Mouse (Mus musculus): ENCODE data around the gene Rbms3. TPM values are rescaled to one million over a fixed set of nuclear protein-coding genes. Genes with fewer than 3 reads are reported as not detected.

The Rbms3 gene
- polyA plus RNA-seq, 1 experiment from 2014 or later: 43.1 TPM

- ATAC-seq: no peak
- Histone ChIP-seq H3K4me3 (ENCODE audit: low read length) (no peak overlapping the region), H3K36me3 (ENCODE audit: control insufficient read depth, insufficient read depth, low read length) (no peaks in the 10 kb centered on the region), H3K4me2 (ENCODE audit: low read depth, low read length) (no peak overlapping the region), H3K27ac (ENCODE audit: low read length) (no peak overlapping the region), H3K9ac (ENCODE audit: low read depth, low read length) (no peak overlapping the region), H3K9me3 (ENCODE audit: control insufficient read depth, low read length) (no peaks in the 10 kb centered on the region), H3K4me1 (ENCODE audit: control insufficient read depth, insufficient read depth, low read length) (no peaks in the 10 kb centered on the region), H3K27me3 (replicated peaks; ENCODE audit: control insufficient read depth, insufficient read depth, low read length) (no peaks in the 10 kb centered on the region)
- WGBS: 98% methylated on average over 10 of the region's 10 CpGs
These were observed 1033.7 kb downstream of the Rbms3 start for GRCm38 (mm10) chr9:116596046-116596445.

- WGBS: 72% methylated on average over 4 of the region's 4 CpGs
These were observed 1037.2 kb downstream of the Rbms3 start for GRCm38 (mm10) chr9:116592486-116592885.

GRCm38 (mm10) chr9:116591071-116591470, 1038.6 kb downstream of the Rbms3 start:
- Histone ChIP-seq H3K4me3 (ENCODE audit: low read length) (no peak overlapping the region), H3K36me3 (ENCODE audit: control insufficient read depth, insufficient read depth, low read length) (no peaks in the 10 kb centered on the region), H3K27me3 (replicated peaks; ENCODE audit: control insufficient read depth, insufficient read depth, low read length) (no peaks in the 10 kb centered on the region), H3K4me1 (ENCODE audit: control insufficient read depth, insufficient read depth, low read length) (no peaks in the 10 kb centered on the region), H3K9me3 (ENCODE audit: control insufficient read depth, low read length) (peaks cover 5% of the 10 kb centered on the region; the same call in 1 of the 2 replicates), H3K9ac (ENCODE audit: low read depth, low read length) (no peak overlapping the region), H3K4me2 (ENCODE audit: low read depth, low read length) (no peak overlapping the region), H3K27ac (ENCODE audit: low read length) (no peak overlapping the region)
- WGBS: 83% methylated on average over 9 of the region's 9 CpGs
- no peak for ATAC-seq

More at GRCm38 (mm10) chr9:116592486-116592885, 1037.2 kb downstream of the Rbms3 start:
- Histone ChIP-seq H3K4me1 (ENCODE audit: control insufficient read depth, insufficient read depth, low read length) (no peaks in the 10 kb centered on the region), H3K4me3 (ENCODE audit: low read length) (no peak overlapping the region), H3K36me3 (ENCODE audit: control insufficient read depth, insufficient read depth, low read length) (no peaks in the 10 kb centered on the region), H3K27ac (ENCODE audit: low read length) (no peak overlapping the region), H3K27me3 (replicated peaks; ENCODE audit: control insufficient read depth, insufficient read depth, low read length) (no peaks in the 10 kb centered on the region), H3K9ac (ENCODE audit: low read depth, low read length) (no peak overlapping the region), H3K9me3 (ENCODE audit: control insufficient read depth, low read length) (peaks cover 5% of the 10 kb centered on the region; the same call in 1 of the 2 replicates), H3K4me2 (ENCODE audit: low read depth, low read length) (no peak overlapping the region)
- no peak for ATAC-seq

GRCm38 (mm10) chr9:116569680-116570079, 1060.0 kb downstream of the Rbms3 start:
- H3K27me3 ChIP-seq (replicated peaks; ENCODE audit: control insufficient read depth, insufficient read depth, low read length): no peaks in the 10 kb centered on the region
- no peak overlapping the region for H3K4me2 ChIP-seq (ENCODE audit: low read depth, low read length)
- no peaks in the 10 kb centered on the region for H3K36me3 ChIP-seq (ENCODE audit: control insufficient read depth, insufficient read depth, low read length)
- H3K4me3 ChIP-seq (ENCODE audit: low read length): no peak overlapping the region
- H3K4me1 ChIP-seq (ENCODE audit: control insufficient read depth, insufficient read depth, low read length): no peaks in the 10 kb centered on the region
- ATAC-seq: no peak
- no peak overlapping the region for H3K27ac ChIP-seq (ENCODE audit: low read length)
- 77% methylated on average over 2 of the region's 2 CpGs for WGBS
- no peaks in the 10 kb centered on the region for H3K9me3 ChIP-seq (ENCODE audit: control insufficient read depth, low read length)
- no peak overlapping the region for H3K9ac ChIP-seq (ENCODE audit: low read depth, low read length)

GRCm38 (mm10) chr9:116566711-116567110, 1063.0 kb downstream of the Rbms3 start:
- Histone ChIP-seq H3K4me1 (ENCODE audit: control insufficient read depth, insufficient read depth, low read length) (no peaks in the 10 kb centered on the region), H3K36me3 (ENCODE audit: control insufficient read depth, insufficient read depth, low read length) (no peaks in the 10 kb centered on the region), H3K9ac (ENCODE audit: low read depth, low read length) (no peak overlapping the region), H3K27ac (ENCODE audit: low read length) (no peak overlapping the region), H3K27me3 (replicated peaks; ENCODE audit: control insufficient read depth, insufficient read depth, low read length) (no peaks in the 10 kb centered on the region), H3K4me2 (ENCODE audit: low read depth, low read length) (no peak overlapping the region), H3K9me3 (ENCODE audit: control insufficient read depth, low read length) (no peaks in the 10 kb centered on the region), H3K4me3 (ENCODE audit: low read length) (no peak overlapping the region)
- no peak for ATAC-seq
- 88% methylated on average over 7 of the region's 7 CpGs for WGBS

GRCm38 (mm10) chr9:116557781-116558180, 1071.9 kb downstream of the Rbms3 start:
- Histone ChIP-seq H3K4me2 (ENCODE audit: low read depth, low read length) (no peak overlapping the region), H3K4me1 (ENCODE audit: control insufficient read depth, insufficient read depth, low read length) (no peaks in the 10 kb centered on the region), H3K27me3 (replicated peaks; ENCODE audit: control insufficient read depth, insufficient read depth, low read length) (no peaks in the 10 kb centered on the region), H3K27ac (ENCODE audit: low read length) (no peak overlapping the region), H3K4me3 (ENCODE audit: low read length) (no peak overlapping the region), H3K9me3 (ENCODE audit: control insufficient read depth, low read length) (no peaks in the 10 kb centered on the region), H3K9ac (ENCODE audit: low read depth, low read length) (no peak overlapping the region), H3K36me3 (ENCODE audit: control insufficient read depth, insufficient read depth, low read length) (no peaks in the 10 kb centered on the region)
- WGBS: 86% methylated on average over 5 of the region's 5 CpGs
- ATAC-seq: no peak

GRCm38 (mm10) chr9:116556641-116557040, 1073.1 kb downstream of the Rbms3 start:
- H3K4me1 ChIP-seq (ENCODE audit: control insufficient read depth, insufficient read depth, low read length): no peaks in the 10 kb centered on the region
- H3K36me3 ChIP-seq (ENCODE audit: control insufficient read depth, insufficient read depth, low read length): no peaks in the 10 kb centered on the region
- no peak overlapping the region for H3K4me2 ChIP-seq (ENCODE audit: low read depth, low read length)
- ATAC-seq: no peak
- no peaks in the 10 kb centered on the region for H3K27me3 ChIP-seq (replicated peaks; ENCODE audit: control insufficient read depth, insufficient read depth, low read length)
- no peak overlapping the region for H3K9ac ChIP-seq (ENCODE audit: low read depth, low read length)
- H3K9me3 ChIP-seq (ENCODE audit: control insufficient read depth, low read length): no peaks in the 10 kb centered on the region
- H3K4me3 ChIP-seq (ENCODE audit: low read length): no peak overlapping the region
- 53% methylated on average over 8 of the region's 8 CpGs for WGBS
- H3K27ac ChIP-seq (ENCODE audit: low read length): no peak overlapping the region

- no peak for ATAC-seq
- 87% methylated on average over 3 of the region's 3 CpGs for WGBS
- H3K9me3 ChIP-seq (ENCODE audit: control insufficient read depth, low read length): no peaks in the 10 kb centered on the region
- H3K36me3 ChIP-seq (ENCODE audit: control insufficient read depth, insufficient read depth, low read length): no peaks in the 10 kb centered on the region
- H3K9ac ChIP-seq (ENCODE audit: low read depth, low read length): no peak overlapping the region
- no peaks in the 10 kb centered on the region for H3K27me3 ChIP-seq (replicated peaks; ENCODE audit: control insufficient read depth, insufficient read depth, low read length)
- no peak overlapping the region for H3K27ac ChIP-seq (ENCODE audit: low read length)
- H3K4me2 ChIP-seq (ENCODE audit: low read depth, low read length): no peak overlapping the region
- no peak overlapping the region for H3K4me3 ChIP-seq (ENCODE audit: low read length)
- H3K4me1 ChIP-seq (ENCODE audit: control insufficient read depth, insufficient read depth, low read length): no peaks in the 10 kb centered on the region
These were observed 1076.5 kb downstream of the Rbms3 start for GRCm38 (mm10) chr9:116553181-116553580.

GRCm38 (mm10) chr9:116546156-116546555, 1083.6 kb downstream of the Rbms3 start:
- WGBS: 86% methylated on average over 4 of the region's 4 CpGs
- no peak for ATAC-seq

GRCm38 (mm10) chr9:116542793-116543192, 1086.9 kb downstream of the Rbms3 start:
- Histone ChIP-seq H3K9me3 (ENCODE audit: control insufficient read depth, low read length) (no peaks in the 10 kb centered on the region), H3K4me3 (ENCODE audit: low read length) (no peak overlapping the region), H3K36me3 (ENCODE audit: control insufficient read depth, insufficient read depth, low read length) (no peaks in the 10 kb centered on the region), H3K9ac (ENCODE audit: low read depth, low read length) (no peak overlapping the region), H3K4me1 (ENCODE audit: control insufficient read depth, insufficient read depth, low read length) (0 out of 2 replicates have a peak, but pooled peaks cover 2% of the 10 kb centered on the region), H3K4me2 (ENCODE audit: low read depth, low read length) (no peak overlapping the region), H3K27ac (ENCODE audit: low read length) (no peak overlapping the region), H3K27me3 (replicated peaks; ENCODE audit: control insufficient read depth, insufficient read depth, low read length) (no peaks in the 10 kb centered on the region)
- WGBS: 74% methylated on average over 4 of the region's 4 CpGs
- no peak for ATAC-seq

More at GRCm38 (mm10) chr9:116546156-116546555, 1083.6 kb downstream of the Rbms3 start:
- Histone ChIP-seq H3K27ac (ENCODE audit: low read length) (no peak overlapping the region), H3K4me1 (ENCODE audit: control insufficient read depth, insufficient read depth, low read length) (0 out of 2 replicates have a peak, but pooled peaks cover 2% of the 10 kb centered on the region), H3K4me3 (ENCODE audit: low read length) (no peak overlapping the region), H3K9me3 (ENCODE audit: control insufficient read depth, low read length) (no peaks in the 10 kb centered on the region), H3K27me3 (replicated peaks; ENCODE audit: control insufficient read depth, insufficient read depth, low read length) (no peaks in the 10 kb centered on the region), H3K4me2 (ENCODE audit: low read depth, low read length) (no peak overlapping the region), H3K9ac (ENCODE audit: low read depth, low read length) (no peak overlapping the region), H3K36me3 (ENCODE audit: control insufficient read depth, insufficient read depth, low read length) (no peaks in the 10 kb centered on the region)
